Mouse (Mus musculus) stomach, postnatal 0 days (tissue): ENCODE data around the gene Sprtn. TPM values are rescaled to one million over a fixed set of nuclear protein-coding genes. Genes with fewer than 3 reads are reported as not detected.

Experiments used
- ATAC-seq: fragments of 200-750 bp; cut with Nextera tagmentation; 2 replicates; pipeline ENCODE4 v1.8.0; 2017; ENCODE audit not compliant: low FRiP score, low TSS enrichment
- DNase-seq: peaks from one replicate; pipeline ENCODE4 v3.0.0-alpha.2; 2016; ENCODE audit warnings: low spot score
- H3K27ac ChIP-seq: fragments of 300-500 bp; sonication (generic); replicated peaks from 2 replicates; pipeline ENCODE4 v1.5.1; 2014; ENCODE audit warnings: mild to moderate bottlenecking, control low read depth
- H3K27me3 ChIP-seq: fragments of 300-500 bp; sonication (generic); 2 replicates; pipeline ENCODE4 v1.6.1; 2014; ENCODE audit warnings: low read length; ENCODE audit not compliant: control insufficient read depth, insufficient read depth
- H3K36me3 ChIP-seq: fragments of 300-500 bp; sonication (generic); 2 replicates; pipeline ENCODE4 v1.6.1; 2014; ENCODE audit warnings: low read length, mixed read lengths; ENCODE audit not compliant: control insufficient read depth, insufficient read depth
- H3K4me1 ChIP-seq: fragments of 300-500 bp; sonication (generic); replicated peaks from 2 replicates; pipeline ENCODE4 v1.6.1; 2014; ENCODE audit warnings: antibody characterized with exemption; ENCODE audit not compliant: control insufficient read depth, insufficient read depth
- H3K4me2 ChIP-seq: fragments of 300-500 bp; sonication (generic); replicated peaks from 2 replicates; pipeline ENCODE4 v1.6.1; 2014; ENCODE audit warnings: low read depth, mild to moderate bottlenecking, control low read depth, moderate library complexity
- H3K4me3 ChIP-seq: fragments of 300-500 bp; sonication (generic); 2 replicates; pipeline ENCODE4 v1.5.1; 2014; ENCODE audit warnings: low read depth, low read length, control low read depth
- H3K9ac ChIP-seq: fragments of 300-500 bp; sonication (generic); 2 replicates; pipeline ENCODE4 v1.6.1; 2014; ENCODE audit warnings: mild to moderate bottlenecking, low read length, control low read depth, mixed read lengths
- H3K9me3 ChIP-seq: fragments of 300-500 bp; sonication (generic); 2 replicates; pipeline ENCODE4 v1.6.1; 2016; ENCODE audit warnings: low read length; ENCODE audit not compliant: control insufficient read depth
- CTCF ChIP-seq: IDR thresholded peaks from 2 replicates; pipeline ENCODE4 v1.5.1; 2016; ENCODE audit warnings: antibody characterized with exemption, low read depth, mild to moderate bottlenecking, moderate library complexity
- EP300 ChIP-seq: optimal IDR thresholded peaks from 2 replicates; pipeline ENCODE3; 2016; ENCODE audit warnings: antibody characterized with exemption
- WGBS: fragments of 180-500 bp; shearing (Covaris S2); extraction: QIAGEN DNeasy Blood & Tissue Kit; methylation state at CpG from one replicate; pipeline ENCODE4 v1.1.7; 2014; 5-methylcytosine and 5-hydroxymethylcytosine counted together
- polyA plus RNA-seq: library from polyadenylated mRNA; unstranded; fragments of >200 nt; fragmentation: Nextera tagmentation; extraction: Ambion mirVana; gene quantifications from 2 replicates; pipeline ENCODE4 v1.2.1, GENCODE M21; 2015

The Sprtn gene
- polyA plus RNA-seq, 1 experiment from 2014 or later = 5.0 TPM

GRCm38 (mm10) chr8:124863163-124863677, 34.5 kb upstream of the Sprtn start:
- TF ChIP-seq CTCF = peak; percentile 36; the same call in 1 of the 2 replicates
- no peak for TF ChIP-seq EP300
- H3K4me2 ChIP-seq = peak overlapping the region; percentile 68
- H3K27ac ChIP-seq = peak overlapping the region; percentile 96
- no peaks in the 10 kb centered on the region for H3K9me3 ChIP-seq
- WGBS = under 1% methylated on average over 33 of the region's 33 CpGs
- no peaks in the 10 kb centered on the region for H3K27me3 ChIP-seq
- peak overlapping the region; percentile 98 for H3K9ac ChIP-seq
- peaks cover 5% of the 10 kb centered on the region for H3K4me1 ChIP-seq
- H3K4me3 ChIP-seq = peak overlapping the region; percentile 94
- H3K36me3 ChIP-seq = peaks cover 1% of the 10 kb centered on the region; the same call in 1 of the 2 replicates
- DNase-seq (no peak), ATAC-seq (no peak)

GRCm38 (mm10) chr8:124863729-124864128, 34.0 kb upstream of the Sprtn start:
- ATAC-seq = no peak
- H3K4me1 ChIP-seq = peaks cover 5% of the 10 kb centered on the region
- peak overlapping the region; percentile 96; the same call in 1 of the 2 replicates for H3K27ac ChIP-seq
- H3K36me3 ChIP-seq = no peaks in the 10 kb centered on the region
- peak overlapping the region; percentile 98 for H3K9ac ChIP-seq
- H3K4me2 ChIP-seq = peak overlapping the region; percentile 68
- no peaks in the 10 kb centered on the region for H3K27me3 ChIP-seq
- peak overlapping the region; percentile 94 for H3K4me3 ChIP-seq
- TF ChIP-seq EP300 (no peak), CTCF (no peak)
- H3K9me3 ChIP-seq = no peaks in the 10 kb centered on the region
- DNase-seq = no peak
- 6% methylated on average over 8 of the region's 8 CpGs for WGBS

- H3K4me2 ChIP-seq = no peak overlapping the region
- no peak overlapping the region for H3K9ac ChIP-seq
- ATAC-seq = no peak
- WGBS = 68% methylated on average over 3 of the region's 3 CpGs
- no peak overlapping the region for H3K27ac ChIP-seq
- DNase-seq = no peak
- H3K27me3 ChIP-seq = no peaks in the 10 kb centered on the region
- H3K36me3 ChIP-seq = 0 out of 2 replicates have a peak, but pooled peaks cover 5% of the 10 kb centered on the region
- H3K9me3 ChIP-seq = no peaks in the 10 kb centered on the region
- H3K4me1 ChIP-seq = peaks cover 5% of the 10 kb centered on the region
- TF ChIP-seq CTCF = no peak
- TF ChIP-seq EP300 = no peak
- no peak overlapping the region for H3K4me3 ChIP-seq
Measured at GRCm38 (mm10) chr8:124866669-124867068, 31.0 kb upstream of the Sprtn start.

- Histone ChIP-seq H3K9ac (no peak overlapping the region), H3K4me3 (no peak overlapping the region), H3K27me3 (no peaks in the 10 kb centered on the region), H3K4me1 (peaks cover 5% of the 10 kb centered on the region), H3K9me3 (no peaks in the 10 kb centered on the region), H3K36me3 (peaks cover 8% of the 10 kb centered on the region; the same call in 1 of the 2 replicates), H3K4me2 (no peak overlapping the region), H3K27ac (no peak overlapping the region)
- TF ChIP-seq CTCF (no peak), EP300 (no peak)
- DNase-seq (no peak), ATAC-seq (no peak)
- 58% methylated on average over 2 of the region's 2 CpGs for WGBS
Measured at GRCm38 (mm10) chr8:124867126-124867525, 30.6 kb upstream of the Sprtn start.

GRCm38 (mm10) chr8:124869708-124870107, 28.0 kb upstream of the Sprtn start:
- no peak for TF ChIP-seq CTCF
- TF ChIP-seq EP300 = no peak
- H3K36me3 ChIP-seq = peaks cover 13% of the 10 kb centered on the region; the same call in 1 of the 2 replicates
- ATAC-seq = no peak
- no peaks in the 10 kb centered on the region for H3K9me3 ChIP-seq
- H3K27ac ChIP-seq = no peak overlapping the region
- no peak for DNase-seq
- H3K9ac ChIP-seq = no peak overlapping the region
- no peak overlapping the region for H3K4me2 ChIP-seq
- no peaks in the 10 kb centered on the region for H3K27me3 ChIP-seq
- no peak overlapping the region for H3K4me3 ChIP-seq
- 72% methylated on average over 6 of the region's 6 CpGs for WGBS
- H3K4me1 ChIP-seq = no peaks in the 10 kb centered on the region

- 82% methylated on average over 7 of the region's 7 CpGs for WGBS
- Histone ChIP-seq H3K27me3 (no peaks in the 10 kb centered on the region), H3K4me2 (no peak overlapping the region), H3K9me3 (no peaks in the 10 kb centered on the region), H3K36me3 (peaks cover 17% of the 10 kb centered on the region; the same call in 1 of the 2 replicates), H3K9ac (no peak overlapping the region), H3K4me3 (no peak overlapping the region), H3K4me1 (no peaks in the 10 kb centered on the region), H3K27ac (no peak overlapping the region)
- ATAC-seq (no peak), DNase-seq (no peak)
- TF ChIP-seq CTCF (no peak), EP300 (no peak)
Measured at GRCm38 (mm10) chr8:124871474-124871873, 26.2 kb upstream of the Sprtn start.
